Mouse (Mus musculus) telencephalon, adult 2 months (tissue): ENCODE data around the gene Sppl3.
"Not testable (repeated sequence)": the region's sequence is repeated elsewhere in the genome, so short reads cannot be mapped to it uniquely, and the experiment has no call there.

Experiments used
- DNase-seq: peaks from one replicate; pipeline ENCODE4 v3.0.0-alpha.2; 2011; ENCODE audit warnings: low read depth, low spot score

Gene Sppl3

DNA sequence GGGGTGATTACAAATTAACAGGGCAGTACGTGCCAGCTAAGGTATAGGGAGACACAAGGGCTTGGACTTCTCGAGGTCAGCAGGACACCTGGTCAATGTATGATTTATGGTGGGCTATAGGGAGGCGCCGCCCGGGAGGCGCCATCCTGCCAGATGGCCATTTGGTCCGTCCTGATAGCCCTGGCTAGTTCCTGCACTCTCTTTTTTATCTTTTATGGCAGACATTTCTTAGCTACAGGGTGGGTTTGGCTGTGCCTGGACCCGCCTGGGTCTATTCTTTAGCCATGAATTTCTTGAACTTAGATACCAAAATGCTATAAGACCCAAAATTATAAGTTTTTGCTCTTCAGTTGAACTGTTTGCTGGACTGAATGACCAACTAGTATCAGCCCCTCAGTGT lies 62.4 kb downstream of the Sppl3 start:
- not testable (repeated sequence) for DNase-seq

DNA sequence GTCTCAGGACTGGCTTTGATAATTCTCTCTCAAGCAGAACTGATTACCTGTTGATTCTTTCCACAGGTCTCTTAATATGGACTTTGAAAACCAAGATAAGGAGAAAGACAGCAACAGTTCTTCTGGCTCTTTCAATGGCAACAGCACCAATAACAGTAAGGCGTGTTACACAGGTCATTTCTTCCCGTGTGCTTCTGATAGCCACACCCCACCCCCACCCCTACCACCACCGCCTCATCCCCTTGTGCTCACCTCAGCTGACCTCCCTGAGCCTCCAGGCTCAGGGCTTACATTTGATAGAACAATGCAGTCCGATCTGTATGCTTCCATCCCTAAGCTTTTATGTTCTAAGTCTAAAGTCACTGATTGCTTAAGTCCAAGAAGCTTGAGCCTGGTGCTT lies 63.8 kb downstream of the Sppl3 start:
- DNase-seq, result no peak

DNA sequence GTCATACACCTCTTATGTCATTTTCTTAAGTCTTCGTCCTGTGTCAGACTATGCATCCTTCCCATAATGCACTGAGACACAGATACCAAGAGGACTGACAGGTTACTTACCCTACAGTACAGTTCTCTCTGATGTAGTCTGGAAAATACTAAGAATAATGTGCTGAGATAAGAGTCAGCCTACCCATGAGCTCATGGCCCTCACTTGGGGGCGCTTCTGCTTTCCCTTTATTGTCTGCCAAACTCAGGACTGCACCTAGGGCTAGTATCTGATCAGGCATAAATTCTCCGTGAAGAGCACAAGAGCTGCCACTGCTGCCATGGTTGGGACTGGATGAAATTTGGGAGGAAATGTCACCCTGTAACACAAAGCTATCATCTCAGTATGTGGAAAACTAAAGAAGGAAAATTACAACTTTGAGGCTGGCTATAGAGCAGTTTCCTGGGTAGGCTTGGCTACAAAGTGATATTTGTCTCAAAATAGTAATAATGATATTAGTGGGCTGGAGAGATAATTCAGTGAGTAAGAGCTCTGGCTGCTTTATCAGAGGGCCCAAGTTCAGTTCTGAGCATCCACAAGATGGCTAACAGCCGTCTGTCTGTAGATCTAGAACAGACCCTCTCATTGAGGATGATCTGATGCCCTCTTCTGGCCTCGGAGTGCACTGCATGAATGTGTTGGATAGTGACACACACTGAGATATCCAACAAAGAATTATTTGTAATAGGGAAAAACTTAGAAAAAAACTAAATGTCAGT lies 65.4 kb downstream of the Sppl3 start:
- DNase-seq, result no peak

DNA sequence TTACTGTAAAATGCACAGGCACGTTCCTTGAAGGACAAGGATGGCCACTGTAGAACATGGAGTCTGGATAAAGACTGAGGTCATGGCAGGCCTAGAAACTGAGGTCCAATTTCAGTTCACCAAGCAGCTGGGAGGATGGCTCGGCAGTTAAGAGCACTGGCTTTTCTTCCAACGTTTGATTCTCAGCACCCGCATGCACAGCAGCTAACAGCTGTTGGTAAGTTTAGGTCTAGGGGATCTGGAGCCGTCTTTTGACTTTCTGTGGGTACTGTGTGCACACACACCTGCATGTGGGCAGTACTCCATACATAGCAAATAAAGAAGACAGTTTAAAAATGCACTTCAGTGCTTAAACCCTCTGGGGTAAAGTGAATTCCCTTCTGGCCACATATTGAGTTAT lies 70.7 kb downstream of the Sppl3 start:
- no peak for DNase-seq

DNA sequence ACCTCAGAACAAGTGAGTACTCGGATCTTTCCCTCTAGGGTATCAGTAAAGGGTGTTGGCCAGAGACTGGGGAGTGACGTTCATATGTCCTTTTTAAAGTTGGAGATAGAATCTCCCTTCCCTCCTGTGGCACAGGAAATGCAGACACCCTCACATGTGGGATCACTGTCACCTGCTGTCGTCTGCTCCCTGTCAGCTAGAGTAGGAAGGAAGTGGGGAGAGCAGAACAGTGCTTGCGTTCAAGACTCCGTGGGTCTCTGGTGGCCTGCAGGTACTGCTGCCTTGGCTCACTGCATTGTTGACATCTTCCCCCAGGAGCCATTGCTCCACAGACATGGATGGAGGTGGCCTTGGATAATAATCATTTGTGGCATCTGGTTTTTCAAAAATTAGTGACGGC lies 72.6 kb downstream of the Sppl3 start:
- no peak for DNase-seq

DNA sequence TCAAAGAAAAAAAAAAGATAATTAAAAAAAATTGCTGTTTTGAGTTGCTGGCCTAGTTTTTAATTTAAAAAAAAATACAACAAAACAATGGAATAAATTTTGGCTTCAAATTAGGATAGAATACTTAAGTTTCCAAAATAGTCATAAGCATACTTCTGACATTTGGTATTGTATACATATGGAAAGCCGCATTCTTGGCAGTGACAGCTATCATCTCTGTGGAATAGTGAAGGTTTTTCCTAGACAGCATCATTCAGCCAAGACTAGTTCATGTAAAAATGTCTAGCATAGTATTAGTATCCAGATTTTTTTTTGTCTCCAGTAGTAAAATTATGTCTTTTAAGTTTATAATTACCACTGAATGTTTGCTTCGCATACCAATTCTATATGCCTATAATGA lies 74.7 kb downstream of the Sppl3 start:
- no peak for DNase-seq

DNA sequence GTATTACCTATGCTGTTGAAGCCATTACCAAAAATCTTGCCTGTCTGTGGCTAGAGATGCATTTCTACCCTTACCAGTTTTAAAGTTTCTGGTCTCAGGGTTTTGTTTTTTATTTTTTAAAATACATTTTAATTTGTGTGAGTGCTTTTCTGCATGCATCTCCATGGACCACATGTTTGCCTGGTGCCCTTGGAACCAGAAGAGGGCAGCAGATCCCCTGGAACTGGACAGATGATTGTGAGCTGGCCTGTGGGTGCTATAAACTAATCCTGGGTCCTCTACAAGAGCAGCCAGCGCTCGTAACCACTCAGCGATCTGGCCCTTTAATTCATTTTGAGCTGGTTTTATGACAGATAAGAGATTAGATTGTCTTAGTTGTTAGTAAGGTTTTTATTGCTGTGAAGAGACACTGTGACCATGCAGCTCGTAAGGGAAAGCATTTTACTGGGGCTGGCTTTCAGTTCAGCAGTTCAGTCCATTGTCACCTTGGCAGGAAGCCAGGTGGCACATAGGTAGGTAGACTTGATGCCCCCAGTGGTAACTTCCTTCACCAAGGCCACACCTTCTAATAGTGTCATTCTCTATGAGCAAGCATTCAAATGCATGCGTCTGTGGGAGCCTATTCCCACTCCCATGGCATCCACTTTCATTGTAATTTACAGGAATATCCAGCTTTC lies 78.8 kb downstream of the Sppl3 start:
- DNase-seq, result no peak

DNA sequence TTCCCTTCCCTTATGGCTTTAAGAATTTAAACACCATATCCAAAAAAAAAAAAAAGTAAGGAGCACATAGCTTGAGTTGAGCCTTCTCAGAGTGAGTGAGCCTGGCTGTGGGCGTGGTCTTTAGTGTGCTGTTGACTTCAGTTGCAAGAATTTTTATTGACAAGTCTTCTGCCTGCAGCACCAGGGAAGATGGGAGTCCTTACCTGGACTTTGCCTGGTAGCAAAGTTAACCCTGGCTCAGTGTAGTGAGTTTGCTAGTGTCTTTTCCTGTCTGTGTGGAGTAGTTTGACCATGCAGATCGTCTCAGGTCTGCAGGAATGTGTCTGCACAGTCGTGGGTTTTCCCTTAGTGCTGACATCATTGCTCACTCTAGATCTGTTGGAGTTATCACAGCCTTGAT lies 80.1 kb downstream of the Sppl3 start:
- no peak for DNase-seq

DNA sequence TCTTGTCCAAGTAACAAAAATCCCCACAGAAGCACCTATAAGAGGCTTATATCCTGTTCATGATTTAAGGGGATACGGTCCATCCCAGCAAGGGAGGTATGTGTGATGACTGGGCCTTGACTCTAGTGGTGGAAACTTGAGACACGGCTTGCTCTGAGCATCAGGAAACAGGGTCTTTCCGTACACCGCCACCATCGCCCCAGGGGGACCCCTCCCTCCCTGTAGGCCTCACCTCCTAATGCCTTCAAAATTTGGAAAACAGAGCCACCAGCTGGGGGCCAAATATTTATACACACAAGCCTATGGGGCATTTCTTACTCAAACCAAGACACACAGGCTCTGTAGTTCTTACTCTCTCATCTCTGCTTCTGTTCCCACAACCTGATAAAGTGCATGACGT lies 80.8 kb downstream of the Sppl3 start:
- DNase-seq, result no peak

DNA sequence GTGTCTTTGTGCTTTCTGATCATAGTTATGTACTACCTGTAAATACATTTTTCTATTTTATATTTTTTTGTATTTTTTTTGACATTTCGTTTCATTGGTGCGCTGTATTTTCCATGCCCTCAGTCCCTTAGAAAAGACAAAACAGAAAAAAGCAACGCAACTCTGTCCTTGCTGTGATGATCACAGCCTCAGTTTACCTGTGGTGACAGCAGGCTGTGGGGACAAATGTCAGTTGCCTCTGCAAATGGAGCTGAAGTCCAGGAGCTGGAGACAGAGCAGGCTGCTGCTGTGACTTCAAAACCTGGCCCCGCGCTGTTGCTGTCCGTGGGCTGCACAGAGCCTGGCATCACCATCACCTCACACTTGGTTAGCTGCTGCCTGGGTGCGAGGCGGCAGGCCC lies 87.3 kb downstream of the Sppl3 start, which contains the start of gene Gm10401:
Gm10401 (minus strand) TSS at position 101 of the 400 bp plus-strand sequence.
- DNase-seq, result no peak

DNA sequence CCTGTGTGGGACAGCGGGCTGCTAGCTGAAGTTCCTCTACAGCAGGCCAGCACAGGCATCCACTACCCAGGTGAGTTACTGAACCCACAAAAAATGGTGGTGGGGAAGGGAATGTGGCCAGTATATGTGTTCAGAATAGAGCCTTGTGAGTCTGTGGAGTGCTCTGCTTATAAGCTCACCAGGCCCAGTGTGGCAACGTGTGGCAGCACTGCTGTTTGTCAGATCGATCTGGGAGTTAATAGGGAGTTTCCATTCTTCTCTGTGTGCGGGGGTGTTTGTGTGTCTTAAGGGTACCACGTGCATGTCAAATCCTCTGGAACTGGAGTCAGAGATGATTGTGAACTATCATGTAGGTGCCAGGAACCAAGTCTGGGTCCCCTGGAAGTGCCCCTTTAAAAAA lies 88.6 kb downstream of the Sppl3 start:
- no peak for DNase-seq

DNA sequence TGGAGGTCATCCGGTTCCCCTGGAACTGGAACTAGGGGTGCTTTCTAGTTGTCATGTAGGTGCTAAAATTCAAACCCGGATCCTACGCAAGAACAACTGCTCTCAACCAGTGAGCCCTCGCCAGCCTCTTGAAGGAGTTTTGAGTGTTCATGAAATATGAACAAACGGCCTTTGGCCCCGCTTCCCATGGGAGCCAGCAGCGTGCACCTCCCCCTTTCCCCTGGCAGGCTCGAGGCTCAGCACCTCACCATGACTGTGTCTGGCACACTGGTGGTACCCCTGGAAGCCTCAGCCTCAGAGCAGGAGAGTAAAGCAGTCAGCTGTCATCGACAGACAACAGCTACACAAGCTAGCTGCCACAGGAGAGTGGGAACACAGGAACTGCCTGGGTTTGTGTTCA lies 89.1 kb downstream of the Sppl3 start:
- no peak for DNase-seq

DNA sequence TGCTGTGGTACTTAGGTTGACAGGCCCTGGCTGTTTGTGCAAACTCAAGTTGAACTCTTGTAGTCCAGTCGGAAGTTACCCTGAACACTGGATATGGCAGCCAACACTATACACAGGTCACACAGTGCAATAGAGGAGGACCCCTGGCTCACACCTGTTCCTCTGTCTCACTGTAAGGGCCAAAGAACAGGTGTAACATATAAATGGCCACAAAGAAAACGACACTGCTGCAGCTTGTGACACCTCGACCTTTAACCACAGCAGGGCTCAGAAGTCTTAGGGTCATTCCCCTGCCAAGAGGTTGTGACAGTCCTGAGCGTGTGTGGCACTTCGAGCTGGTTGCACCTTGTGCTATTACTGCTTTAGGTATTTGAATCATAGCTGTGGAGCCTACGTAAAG lies 89.5 kb downstream of the Sppl3 start:
- no peak for DNase-seq

DNA sequence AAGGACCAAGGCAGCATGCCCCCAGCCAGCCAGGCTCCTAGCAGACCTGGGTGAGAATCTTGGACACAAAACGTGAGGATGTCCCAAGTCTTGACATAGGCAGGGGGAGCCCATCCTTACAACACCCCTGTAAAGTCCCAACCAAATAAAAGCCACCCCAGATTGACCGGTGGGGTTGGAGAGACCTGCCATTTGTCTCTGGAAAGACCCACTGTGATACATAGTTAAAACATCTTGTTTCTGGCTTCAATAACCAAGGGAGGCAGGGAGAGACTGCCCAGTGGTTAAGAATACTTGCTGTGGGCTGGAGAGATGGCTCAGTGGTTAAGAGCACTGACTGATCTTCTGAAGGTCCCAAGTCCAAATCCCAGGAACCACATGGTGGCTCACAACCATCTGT lies 91.3 kb downstream of the Sppl3 start:
- DNase-seq, result no peak

DNA sequence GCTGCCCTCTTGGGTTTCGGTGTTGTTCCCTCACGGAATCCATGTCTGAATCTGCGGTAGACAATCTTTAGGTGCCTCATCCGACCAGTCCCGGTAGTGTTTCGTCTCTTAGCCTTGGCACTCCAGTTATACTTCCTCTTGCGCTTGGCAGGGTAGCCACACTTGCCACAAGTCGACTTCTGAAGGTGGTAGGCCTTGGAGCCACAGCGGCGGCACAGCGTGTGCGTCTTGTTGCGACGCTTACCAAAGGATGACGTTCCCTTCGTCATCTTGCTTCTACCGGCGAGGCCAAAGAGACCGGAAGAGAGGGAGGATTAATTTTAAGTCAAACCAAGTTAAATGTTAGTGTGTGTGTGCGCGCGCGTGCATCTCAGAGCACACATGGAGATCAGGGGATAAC lies 92.3 kb downstream of the Sppl3 start:
- DNase-seq, result not testable (repeated sequence)

DNA sequence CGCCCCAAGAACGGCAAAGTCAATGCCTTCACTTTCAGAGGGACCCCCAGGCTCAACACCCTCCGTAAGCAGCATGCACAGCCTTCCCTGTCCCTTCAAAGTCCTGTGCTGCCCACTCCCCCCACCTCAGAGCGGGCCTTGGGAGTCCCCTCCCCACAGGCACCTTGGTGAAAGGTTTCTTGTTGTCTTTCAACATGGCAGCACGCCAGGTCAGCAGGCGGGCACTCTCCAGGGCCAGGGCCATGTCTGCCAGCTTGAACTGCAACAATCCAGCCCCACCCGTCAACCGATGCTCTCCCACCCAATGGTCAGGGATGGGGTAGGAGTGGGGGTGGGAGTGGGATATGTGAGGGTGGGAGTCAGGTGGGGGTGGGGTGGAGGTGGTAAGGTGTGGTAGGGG lies 100.2 kb downstream of the Sppl3 start:
- no peak for DNase-seq

DNA sequence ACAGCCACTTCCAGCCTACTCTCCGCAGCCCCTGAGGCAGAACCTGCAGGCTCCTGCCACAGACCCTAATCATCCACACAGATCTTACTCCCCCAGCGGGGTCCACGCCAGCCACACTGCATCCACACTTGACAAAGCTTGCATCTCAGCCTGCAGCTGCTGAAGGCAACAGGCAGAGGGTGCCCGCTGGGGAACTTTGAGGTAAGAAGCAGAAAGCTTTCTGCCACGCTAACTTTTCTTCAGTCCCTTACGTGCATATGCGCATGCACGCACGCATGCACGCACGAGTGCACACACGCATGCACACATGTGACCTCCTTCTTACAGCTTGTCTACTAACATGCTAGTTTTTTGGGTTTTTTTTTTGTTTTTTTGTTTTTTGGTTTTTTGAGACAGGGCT lies 102.3 kb downstream of the Sppl3 start:
- no peak for DNase-seq

DNA sequence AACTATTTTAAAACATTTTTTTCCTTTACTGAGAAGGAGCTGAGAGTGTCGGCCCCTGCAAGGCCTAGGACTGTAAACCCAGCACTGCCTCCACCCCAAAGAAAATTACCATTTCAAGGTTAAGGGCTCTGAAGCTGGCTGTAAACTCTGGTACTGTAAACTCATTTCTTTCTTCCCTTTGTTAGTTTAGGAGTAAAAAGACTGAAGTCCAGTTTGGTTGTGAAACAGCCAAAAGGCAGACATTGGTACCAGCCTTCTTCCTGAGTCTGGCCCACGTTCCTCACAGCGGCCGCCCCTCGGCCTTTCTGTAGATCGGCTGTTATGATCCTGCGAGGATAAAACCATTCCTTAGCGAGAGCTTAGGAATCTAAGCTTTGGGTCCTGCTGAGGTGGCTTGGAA lies 103.6 kb downstream of the Sppl3 start:
- DNase-seq, result no peak

DNA sequence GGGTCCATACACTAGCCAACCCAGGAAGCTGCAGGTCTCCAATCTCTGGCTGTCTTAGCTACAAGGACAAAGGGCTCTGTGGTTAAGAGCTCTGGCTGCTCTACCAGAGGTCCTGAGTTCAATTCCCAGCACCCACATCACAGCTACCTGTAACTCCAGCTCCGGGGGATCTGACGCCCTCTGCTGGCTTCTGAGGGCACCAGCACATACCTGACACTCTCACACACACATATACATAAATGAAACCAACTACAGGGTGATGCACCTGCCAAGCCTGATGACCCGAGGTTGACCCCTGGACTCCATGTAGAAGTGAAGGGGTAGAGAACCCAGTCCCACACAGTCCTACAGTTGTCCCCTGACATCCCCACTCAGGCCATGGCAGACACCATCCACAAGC lies 105.5 kb downstream of the Sppl3 start:
- DNase-seq, result no peak

DNA sequence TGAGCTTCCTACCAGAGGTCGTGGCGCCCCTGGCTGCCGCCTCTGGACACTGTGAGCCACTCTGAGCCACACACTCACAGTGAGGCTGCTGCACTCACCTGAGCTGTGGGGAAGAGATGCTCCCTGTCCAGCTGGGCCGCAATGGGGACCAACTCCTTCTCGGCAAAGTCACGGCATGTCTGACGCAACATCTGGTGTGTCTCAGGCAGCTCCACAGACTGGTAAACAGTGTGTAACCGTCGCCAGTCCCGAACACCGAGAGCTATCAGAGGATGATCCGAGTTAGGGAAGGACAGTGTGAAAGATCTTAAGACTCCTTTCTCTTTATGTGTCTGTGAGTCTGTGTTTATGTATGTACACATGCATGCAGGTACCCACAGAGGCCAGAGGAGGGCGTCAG lies 106.5 kb downstream of the Sppl3 start:
- no peak for DNase-seq

DNA sequence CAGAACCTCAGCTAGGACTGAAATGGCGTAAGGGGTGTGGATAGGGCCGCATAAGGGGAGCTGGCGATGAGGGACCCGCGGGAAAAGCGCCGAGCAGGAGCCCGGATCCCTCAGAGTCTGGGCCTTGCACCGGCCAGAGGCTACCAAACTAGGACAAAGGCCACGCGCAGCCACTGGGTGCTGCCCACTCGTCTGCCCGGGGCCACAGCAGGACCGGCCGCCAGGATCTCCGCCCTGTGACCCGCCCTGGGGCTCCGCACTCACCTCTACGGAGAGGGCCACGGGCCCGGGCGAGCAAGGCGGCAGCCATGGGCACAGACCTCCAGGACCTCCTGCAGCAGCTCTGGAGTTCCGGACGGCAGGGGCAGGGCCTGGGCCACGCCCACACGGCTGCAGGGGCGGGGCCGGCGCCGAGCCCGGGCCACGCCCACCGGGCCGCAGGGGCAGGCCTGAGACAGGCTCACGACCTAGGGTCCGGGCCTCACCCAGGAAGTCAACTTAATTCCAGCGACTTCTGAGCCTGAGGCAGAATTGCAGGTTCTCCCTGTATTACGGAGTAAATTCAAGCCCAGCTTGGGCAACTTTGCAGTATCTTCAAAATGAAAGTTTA lies 108.1 kb downstream of the Sppl3 start, which contains the start of gene Acads:
Acads (minus strand) TSS at position 386 of the 610 bp plus-strand sequence.
- DNase-seq, result no peak

DNA sequence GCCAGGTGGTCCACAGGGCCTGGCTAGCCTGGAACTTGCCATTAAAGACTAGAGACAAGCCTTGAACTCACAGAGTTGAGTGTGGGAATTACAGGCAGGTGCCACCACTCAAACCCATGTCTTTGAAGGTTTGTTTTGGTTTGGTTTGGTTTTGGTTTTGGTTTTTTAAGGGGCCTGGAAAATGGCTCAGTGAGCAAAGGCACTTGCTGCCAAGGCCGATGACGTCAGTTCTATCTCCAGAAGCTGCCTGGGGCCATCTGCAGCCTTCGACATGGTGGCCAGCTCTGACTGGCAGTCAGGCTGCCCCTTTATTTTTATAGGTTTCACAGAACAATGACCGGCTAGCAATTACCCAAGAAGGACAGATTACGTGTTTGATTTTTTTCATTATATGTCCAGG lies 110.0 kb downstream of the Sppl3 start:
- no peak for DNase-seq

DNA sequence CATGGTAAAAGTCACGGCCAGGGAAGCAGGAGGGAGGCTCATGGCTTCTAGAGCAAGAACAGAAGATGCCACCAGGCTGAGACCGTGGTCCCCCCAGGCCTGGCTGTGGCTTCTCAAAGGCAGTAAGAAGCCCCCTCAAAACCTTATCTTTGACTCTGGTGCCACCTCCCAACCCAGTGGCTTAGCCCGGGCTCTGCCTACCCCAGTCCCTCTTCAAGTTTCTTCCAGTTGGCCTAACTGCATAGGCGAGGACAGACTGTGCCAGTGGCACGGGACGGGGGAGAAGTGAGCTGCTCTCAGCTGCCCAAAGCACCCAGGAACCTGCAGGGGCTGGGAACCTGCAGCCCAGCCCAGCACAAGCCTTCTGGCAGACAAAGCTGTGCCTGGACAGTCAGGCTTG lies 113.8 kb downstream of the Sppl3 start:
- no peak for DNase-seq
